Mouse (Mus musculus): ENCODE results near the gene Ints6l. TPM values are rescaled to one million over a fixed set of nuclear protein-coding genes. Genes with fewer than 3 reads are reported as not detected.
"Not testable (repeated sequence)": the region's sequence is repeated elsewhere in the genome, so short reads cannot be mapped to it uniquely, and the experiment has no call there.

Ints6l gene
- polyA plus RNA-seq, 1 experiment: 89.1 TPM

DNA sequence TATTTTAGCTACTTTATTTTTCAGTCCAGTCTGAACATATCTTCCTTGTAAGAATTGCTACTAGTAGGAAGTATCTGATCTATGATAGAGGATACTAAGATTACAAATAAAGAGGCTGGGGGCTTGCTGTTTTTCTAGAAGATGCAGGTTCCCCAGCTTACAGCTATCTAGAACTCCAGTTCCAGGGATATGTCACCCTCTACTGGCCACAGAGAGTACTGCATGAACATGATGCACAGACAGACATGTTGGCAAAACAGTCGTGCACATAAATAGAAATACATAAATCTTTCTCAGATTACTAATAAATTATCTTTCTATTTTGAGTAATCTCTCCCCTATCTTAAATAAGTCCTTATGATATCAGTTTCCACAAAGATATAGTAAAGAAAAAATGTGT, 35.1 kb downstream of the Ints6l start:
- H3K4me1 ChIP-seq (ENCODE audit: control insufficient read depth, insufficient read depth, low read length): no peaks in the 10 kb centered on the region
- TF ChIP-seq CTCF (IDR thresholded peaks at IDR 0.05; ENCODE audit: low read depth, low read length) (no peak), POLR2A (IDR thresholded peaks at IDR 0.05; ENCODE audit: borderline replicate concordance, low read depth, low read length) (no peak)

DNA sequence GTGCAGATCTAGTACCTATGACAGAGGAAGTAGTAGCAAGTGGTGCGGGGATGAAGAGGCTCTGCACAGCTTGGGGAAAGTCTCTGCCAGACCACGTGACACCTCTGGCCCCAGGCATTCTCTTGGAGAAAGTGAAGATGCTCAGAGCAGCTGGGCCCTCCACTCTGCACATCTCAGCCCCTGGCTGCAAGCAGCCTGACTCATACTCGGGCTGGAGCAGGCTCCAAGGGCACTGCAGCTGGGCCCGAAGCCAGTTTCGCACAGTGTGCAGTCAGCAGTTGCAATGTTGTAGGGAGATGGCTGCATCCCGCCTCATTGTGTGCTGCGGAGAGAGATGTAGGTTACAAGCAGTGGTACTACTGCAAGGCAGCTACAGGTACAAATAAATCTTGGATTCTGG, 42.6 kb downstream of the Ints6l start:
- Histone ChIP-seq H3K4me3 (ENCODE audit: insufficient read depth, low read length) (no peak overlapping the region), H3K27ac (ENCODE audit: insufficient read depth, low read depth, low read length) (no peak overlapping the region), H3K4me1 (ENCODE audit: control insufficient read depth, insufficient read depth, low read length) (peaks cover 2% of the 10 kb centered on the region; the same call in 1 of the 2 replicates)
- TF ChIP-seq CTCF (IDR thresholded peaks at IDR 0.05; ENCODE audit: low read depth, low read length): no peak
- no peak for TF ChIP-seq POLR2A (IDR thresholded peaks at IDR 0.05; ENCODE audit: borderline replicate concordance, low read depth, low read length)

More for the DNA sequence above, 35.1 kb downstream of the Ints6l start:
- Histone ChIP-seq H3K27ac (ENCODE audit: insufficient read depth, low read depth, low read length) (no peak overlapping the region), H3K4me3 (ENCODE audit: insufficient read depth, low read length) (no peak overlapping the region)

DNA sequence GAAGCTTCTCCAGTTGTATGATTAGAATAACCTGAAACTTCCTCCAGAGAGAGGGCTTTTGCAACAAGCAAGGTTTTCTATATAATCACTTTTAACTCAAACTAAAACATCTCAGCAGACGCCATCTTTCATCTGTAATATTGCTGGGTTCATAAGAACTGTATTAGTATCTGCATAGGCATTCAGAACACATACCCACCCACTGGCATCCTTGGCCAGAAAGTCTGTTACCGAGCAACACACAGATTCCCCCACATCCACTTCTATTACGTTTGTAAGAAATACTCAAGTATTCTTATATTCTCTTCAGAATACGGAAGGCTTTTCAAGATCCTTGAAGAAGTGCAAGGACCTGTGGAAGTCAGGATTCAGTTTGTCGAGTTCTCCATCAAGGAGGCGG, 69.8 kb downstream of the Ints6l start, which contains the start of gene Gm10477:
Gm10477 (plus strand) TSS at position 301 of the 400 bp plus-strand sequence.
- H3K4me3 ChIP-seq (ENCODE audit: insufficient read depth, low read length); H3K27ac ChIP-seq (ENCODE audit: insufficient read depth, low read depth, low read length): not testable (repeated sequence)

DNA sequence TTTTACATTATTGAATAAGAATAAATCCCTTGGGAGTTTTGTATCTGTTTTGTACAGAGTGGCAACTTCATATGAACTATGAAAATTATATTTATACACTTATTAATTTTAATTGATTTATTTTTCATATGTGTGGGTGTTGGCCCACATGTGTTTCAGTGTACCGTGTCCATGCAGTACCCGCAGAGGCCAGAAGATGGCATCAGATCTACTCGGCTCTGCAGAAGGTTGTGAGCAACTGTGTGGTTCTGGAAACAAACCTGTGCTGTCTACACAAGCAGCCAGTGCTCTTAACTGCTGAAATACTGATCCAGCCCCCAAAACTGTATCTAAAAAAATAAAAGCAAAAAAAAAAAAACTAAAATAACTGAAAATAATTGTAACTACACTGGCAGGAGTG, 76.6 kb downstream of the Ints6l start:
- Histone ChIP-seq H3K27ac (ENCODE audit: insufficient read depth, low read depth, low read length) (no peak overlapping the region), H3K4me1 (ENCODE audit: control insufficient read depth, insufficient read depth, low read length) (no peaks in the 10 kb centered on the region), H3K4me3 (ENCODE audit: insufficient read depth, low read length) (no peak overlapping the region)
- TF ChIP-seq CTCF (IDR thresholded peaks at IDR 0.05; ENCODE audit: low read depth, low read length): no peak
- no peak for TF ChIP-seq POLR2A (IDR thresholded peaks at IDR 0.05; ENCODE audit: borderline replicate concordance, low read depth, low read length)

More for the DNA sequence above, 69.8 kb downstream of the Ints6l start, which contains the start of gene Gm10477:
- not testable (repeated sequence) for H3K4me1 ChIP-seq (ENCODE audit: control insufficient read depth, insufficient read depth, low read length)

DNA sequence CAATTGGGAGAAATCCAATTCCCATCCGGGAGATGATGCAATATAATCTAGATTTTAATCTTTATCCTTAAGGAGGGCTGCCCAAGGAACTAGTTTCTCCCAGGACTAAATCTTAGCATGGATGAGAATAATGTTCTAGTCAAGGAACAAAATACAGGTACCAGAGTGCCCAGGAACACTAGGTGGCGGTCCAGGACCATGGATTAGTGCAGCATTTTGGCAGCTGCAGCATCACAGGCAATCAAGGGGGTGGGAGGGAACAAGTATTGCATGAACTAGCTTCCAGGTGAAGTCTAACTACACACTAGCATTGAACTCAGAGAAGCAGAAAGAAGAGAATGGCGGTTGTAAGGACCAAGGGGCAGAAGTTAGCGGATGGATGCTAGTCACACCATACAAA, 82.5 kb downstream of the Ints6l start:
- Histone ChIP-seq H3K27ac (ENCODE audit: insufficient read depth, low read depth, low read length) (no peak overlapping the region), H3K4me1 (ENCODE audit: control insufficient read depth, insufficient read depth, low read length) (no peaks in the 10 kb centered on the region), H3K4me3 (ENCODE audit: insufficient read depth, low read length) (no peak overlapping the region)
- no peak for TF ChIP-seq POLR2A (IDR thresholded peaks at IDR 0.05; ENCODE audit: borderline replicate concordance, low read depth, low read length)
- TF ChIP-seq CTCF (IDR thresholded peaks at IDR 0.05; ENCODE audit: low read depth, low read length): no peak

DNA sequence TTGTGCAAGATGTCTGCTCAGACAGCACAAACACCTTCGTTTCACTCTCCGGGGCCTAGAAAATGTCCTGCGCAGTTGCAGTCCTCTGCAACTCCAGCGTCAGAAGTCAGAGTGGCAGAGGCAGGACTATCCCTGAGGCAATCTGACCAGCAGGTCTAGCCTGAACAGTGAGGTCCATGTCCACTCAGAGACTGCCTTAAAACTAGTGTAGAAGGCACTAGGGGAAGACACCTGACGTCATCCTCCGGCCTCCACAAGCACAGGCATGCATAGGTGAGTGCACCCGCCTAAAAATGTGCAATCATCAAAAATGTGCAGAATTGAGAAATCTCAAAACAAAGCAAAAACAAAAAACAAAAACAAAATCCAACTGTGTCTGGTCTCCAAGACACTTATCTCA, 94.8 kb downstream of the Ints6l start, which contains the start of gene Gm648:
Gm648 (minus strand) TSS at position 101 of the 400 bp plus-strand sequence.
- TF ChIP-seq POLR2A (IDR thresholded peaks at IDR 0.05; ENCODE audit: borderline replicate concordance, low read depth, low read length) (no peak), CTCF (IDR thresholded peaks at IDR 0.05; ENCODE audit: low read depth, low read length) (no peak)
- H3K4me1 ChIP-seq (ENCODE audit: control insufficient read depth, insufficient read depth, low read length): no peaks in the 10 kb centered on the region
- no peak within 1 kb of the TSS for H3K4me3 ChIP-seq (ENCODE audit: insufficient read depth, low read length)
- H3K27ac ChIP-seq (ENCODE audit: insufficient read depth, low read depth, low read length): no peak within 1 kb of the TSS

DNA sequence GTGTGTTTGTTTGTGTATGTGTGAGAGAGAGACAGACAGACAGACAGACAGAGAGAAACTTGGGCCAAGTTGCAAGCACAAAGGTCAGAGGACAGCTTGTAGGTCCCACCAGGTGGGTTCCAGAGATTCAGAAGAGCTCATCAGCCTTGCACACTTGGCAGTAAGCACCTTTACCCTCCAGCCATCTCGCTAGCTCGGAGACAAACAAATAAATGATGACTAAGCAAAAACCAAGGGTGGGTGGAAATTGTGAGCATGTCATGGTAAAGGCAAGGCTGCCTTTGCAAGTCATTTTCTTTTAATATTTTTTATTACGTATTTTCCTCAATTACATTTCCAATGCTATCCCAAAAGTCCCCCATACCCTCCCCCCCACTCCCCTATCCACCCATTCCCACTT, 98.9 kb downstream of the Ints6l start:
- no peak overlapping the region for H3K4me3 ChIP-seq (ENCODE audit: insufficient read depth, low read length)
- H3K27ac ChIP-seq (ENCODE audit: insufficient read depth, low read depth, low read length): no peak overlapping the region
- TF ChIP-seq CTCF (IDR thresholded peaks at IDR 0.05; ENCODE audit: low read depth, low read length): no peak
- no peak for TF ChIP-seq POLR2A (IDR thresholded peaks at IDR 0.05; ENCODE audit: borderline replicate concordance, low read depth, low read length)
- no peaks in the 10 kb centered on the region for H3K4me1 ChIP-seq (ENCODE audit: control insufficient read depth, insufficient read depth, low read length)

Other genes with a start within 250 kb of the Ints6l start
- gene Gm773, start 242.0 kb upstream of the Ints6l start, polyA plus RNA-seq (2012; ENCODE audit: insufficient read depth, insufficient read length, missing spikeins): not detected in 2 replicates
- 1.4 and 1.7 TPM in 2 replicates for gene Zfp449, start 108.5 kb upstream of the Ints6l start, polyA plus RNA-seq (2012; ENCODE audit: insufficient read depth, insufficient read length, missing spikeins)
- not detected in 2 replicates for gene Smim10l2a, start 80.3 kb upstream of the Ints6l start, polyA plus RNA-seq (2012; ENCODE audit: insufficient read depth, insufficient read length, missing spikeins)
- 5.3 and 6.1 TPM in 2 replicates for gene Gm2174, start 6.9 kb upstream of the Ints6l start, polyA plus RNA-seq (2012; ENCODE audit: insufficient read depth, insufficient read length, missing spikeins)
- gene Gm10477, start 69.9 kb downstream of the Ints6l start, polyA plus RNA-seq (2012; ENCODE audit: insufficient read depth, insufficient read length, missing spikeins): not detected in 2 replicates
- not detected in 2 replicates for gene Gm648, start 94.7 kb downstream of the Ints6l start, polyA plus RNA-seq (2012; ENCODE audit: insufficient read depth, insufficient read length, missing spikeins)
- gene Mmgt1, start 143.2 kb downstream of the Ints6l start, polyA plus RNA-seq (2012; ENCODE audit: insufficient read depth, insufficient read length, missing spikeins): 11.3 and 14.9 TPM in 2 replicates
- 19.2 and 21.6 TPM in 2 replicates for gene Slc9a6, start 154.9 kb downstream of the Ints6l start, polyA plus RNA-seq (2012; ENCODE audit: insufficient read depth, insufficient read length, missing spikeins)

Data from bone marrow macrophage, adult 2 months (primary cell).